Mouse (Mus musculus): ENCODE results near the gene Zfp663. TPM values are rescaled to one million over a fixed set of nuclear protein-coding genes. Genes with fewer than 3 reads are reported as not detected.

The Zfp663 gene
- polyA plus RNA-seq, 1 experiment from 2014 or later, result 10.4 TPM

GRCm38 (mm10) chr2:165396831-165397501, 28.4 kb upstream of the Zfp663 start:
- peaks cover 21% of the 10 kb centered on the region for H3K4me1 ChIP-seq (replicated peaks)
- 41% methylated on average over 20 of the region's 20 CpGs for WGBS

GRCm38 (mm10) chr2:165392156-165392555, 23.6 kb upstream of the Zfp663 start:
- 88% methylated on average over 4 of the region's 4 CpGs for WGBS
- H3K9ac ChIP-seq (replicated peaks), result no peak overlapping the region
- H3K4me3 ChIP-seq (replicated peaks), result no peak overlapping the region
- H3K9me3 ChIP-seq, result no peaks in the 10 kb centered on the region
- peaks cover 10% of the 10 kb centered on the region for H3K4me1 ChIP-seq (replicated peaks)
- no peaks in the 10 kb centered on the region for H3K27me3 ChIP-seq
- H3K36me3 ChIP-seq, result no peaks in the 10 kb centered on the region
- H3K27ac ChIP-seq, result no peak overlapping the region
- H3K4me2 ChIP-seq (replicated peaks), result no peak overlapping the region
- no peak for ATAC-seq

More at GRCm38 (mm10) chr2:165396831-165397501, 28.4 kb upstream of the Zfp663 start:
- Histone ChIP-seq H3K9me3 (no peaks in the 10 kb centered on the region), H3K4me2 (replicated peaks) (no peak overlapping the region), H3K36me3 (no peaks in the 10 kb centered on the region), H3K27ac (peak overlapping the region; percentile 47; the same call in 1 of the 2 replicates), H3K9ac (replicated peaks) (no peak overlapping the region; the same call in 1 of the 2 replicates), H3K4me3 (replicated peaks) (no peak overlapping the region), H3K27me3 (no peaks in the 10 kb centered on the region)
- ATAC-seq, result peak; percentile 39; the same call in 1 of the 2 replicates

- peaks cover 10% of the 10 kb centered on the region for H3K4me1 ChIP-seq (replicated peaks)
- no peak for ATAC-seq
- no peaks in the 10 kb centered on the region for H3K9me3 ChIP-seq
- H3K27ac ChIP-seq, result no peak overlapping the region
- no peak overlapping the region for H3K4me3 ChIP-seq (replicated peaks)
- H3K27me3 ChIP-seq, result no peaks in the 10 kb centered on the region
- WGBS, result 22% methylated on average over 8 of the region's 8 CpGs
- H3K4me2 ChIP-seq (replicated peaks), result no peak overlapping the region
- H3K36me3 ChIP-seq, result peaks cover 3% of the 10 kb centered on the region; the same call in 1 of the 2 replicates
- no peak overlapping the region for H3K9ac ChIP-seq (replicated peaks)
Measured at GRCm38 (mm10) chr2:165391561-165391960, 23.0 kb upstream of the Zfp663 start.

- no peaks in the 10 kb centered on the region for H3K9me3 ChIP-seq
- H3K4me3 ChIP-seq (replicated peaks), result no peak overlapping the region
- H3K36me3 ChIP-seq, result peaks cover 24% of the 10 kb centered on the region
- H3K27ac ChIP-seq, result no peak overlapping the region
- no peaks in the 10 kb centered on the region for H3K27me3 ChIP-seq
- H3K4me2 ChIP-seq (replicated peaks), result no peak overlapping the region
- 83% methylated on average over 6 of the region's 6 CpGs for WGBS
- ATAC-seq, result no peak
- H3K4me1 ChIP-seq (replicated peaks), result peaks cover 24% of the 10 kb centered on the region
- H3K9ac ChIP-seq (replicated peaks), result no peak overlapping the region
Measured at GRCm38 (mm10) chr2:165389299-165389952, 20.9 kb upstream of the Zfp663 start.

GRCm38 (mm10) chr2:165387844-165388495, 19.4 kb upstream of the Zfp663 start, which contains the start of gene Zfp334:
Gene Zfp334 (minus strand): TSS chr2:165388259.
- Histone ChIP-seq H3K4me3 (replicated peaks) (peak within 1 kb of the TSS; percentile 84), H3K9me3 (no peaks in the 10 kb centered on the region), H3K27me3 (no peaks in the 10 kb centered on the region), H3K9ac (replicated peaks) (peak within 1 kb of the TSS; percentile 91), H3K36me3 (peaks cover 38% of the 10 kb centered on the region), H3K4me2 (replicated peaks) (peak within 1 kb of the TSS; percentile 77), H3K4me1 (replicated peaks) (peaks cover 24% of the 10 kb centered on the region), H3K27ac (peak within 1 kb of the TSS; percentile 94)
- peak; percentile 95 for ATAC-seq
- WGBS, result under 1% methylated on average over 40 of the region's 40 CpGs

DNA sequence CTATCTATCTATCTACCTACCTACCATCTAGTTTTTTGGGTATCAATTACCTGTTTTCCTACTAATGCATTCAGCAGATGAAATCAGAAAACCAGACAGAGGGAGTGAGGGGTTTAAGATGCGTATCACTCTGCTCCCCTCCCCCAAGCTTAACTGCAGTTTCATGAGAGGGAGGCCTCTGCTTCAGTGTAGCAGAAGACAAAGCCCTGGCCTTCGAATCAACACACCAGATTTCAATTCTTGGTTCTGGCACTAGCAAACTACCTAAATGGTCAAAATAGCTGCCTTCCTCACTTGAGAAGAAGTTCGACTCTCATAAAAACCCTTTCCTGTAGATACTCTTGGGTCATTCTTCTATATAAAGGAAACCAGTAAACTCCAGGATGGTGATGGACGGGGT, 18.8 kb upstream of the Zfp663 start:
- peak overlapping the region; percentile 77 for H3K4me2 ChIP-seq (replicated peaks)
- peak overlapping the region; percentile 91 for H3K9ac ChIP-seq (replicated peaks)
- H3K4me1 ChIP-seq (replicated peaks), result peaks cover 24% of the 10 kb centered on the region
- H3K4me3 ChIP-seq (replicated peaks), result peak overlapping the region; percentile 84
- no peaks in the 10 kb centered on the region for H3K9me3 ChIP-seq
- 10% methylated on average over 4 of the region's 4 CpGs for WGBS
- peaks cover 44% of the 10 kb centered on the region for H3K36me3 ChIP-seq
- H3K27me3 ChIP-seq, result no peaks in the 10 kb centered on the region
- no peak for ATAC-seq
- H3K27ac ChIP-seq, result peak overlapping the region; percentile 94

GRCm38 (mm10) chr2:165380050-165380449, 11.5 kb upstream of the Zfp663 start:
- Histone ChIP-seq H3K9ac (replicated peaks) (no peak overlapping the region), H3K27me3 (no peaks in the 10 kb centered on the region), H3K9me3 (peaks cover 6% of the 10 kb centered on the region; the same call in 1 of the 2 replicates), H3K4me1 (replicated peaks) (peaks cover 21% of the 10 kb centered on the region), H3K36me3 (peaks cover 95% of the 10 kb centered on the region), H3K27ac (no peak overlapping the region), H3K4me2 (replicated peaks) (no peak overlapping the region), H3K4me3 (replicated peaks) (no peak overlapping the region)
- 96% methylated on average over 25 of the region's 25 CpGs for WGBS
- no peak for ATAC-seq

- H3K4me1 ChIP-seq (replicated peaks), result peaks cover 21% of the 10 kb centered on the region
- H3K36me3 ChIP-seq, result peaks cover 68% of the 10 kb centered on the region
- no peak overlapping the region for H3K9ac ChIP-seq (replicated peaks)
- no peak overlapping the region for H3K4me2 ChIP-seq (replicated peaks)
- ATAC-seq, result no peak
- H3K4me3 ChIP-seq (replicated peaks), result no peak overlapping the region
- H3K27ac ChIP-seq, result no peak overlapping the region
- 80% methylated on average over 4 of the region's 4 CpGs for WGBS
- H3K27me3 ChIP-seq, result no peaks in the 10 kb centered on the region
- peaks cover 3% of the 10 kb centered on the region; the same call in 1 of the 2 replicates for H3K9me3 ChIP-seq
Measured at GRCm38 (mm10) chr2:165376001-165376400, 7.5 kb upstream of the Zfp663 start.

DNA sequence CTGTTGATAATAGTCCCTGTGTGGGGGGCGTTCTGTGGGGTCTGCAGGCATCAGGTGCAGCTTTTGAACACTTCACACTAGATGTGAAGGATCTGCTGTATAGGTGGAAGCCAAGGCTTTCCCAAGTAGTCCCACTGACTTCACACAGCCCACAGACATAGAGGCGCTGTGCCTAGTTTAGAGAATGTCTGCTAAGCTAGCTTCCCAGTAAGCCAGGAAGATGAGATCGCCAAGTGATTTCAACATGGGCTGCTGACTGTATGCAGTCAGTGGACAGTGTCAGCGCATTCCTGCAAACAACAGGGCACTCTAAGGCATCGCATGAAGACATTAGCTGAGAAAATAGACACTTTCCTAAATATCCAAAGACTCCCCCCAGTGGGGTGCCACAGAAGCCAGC, 6.9 kb upstream of the Zfp663 start:
- ATAC-seq, result no peak
- no peak overlapping the region for H3K4me2 ChIP-seq (replicated peaks)
- peaks cover 63% of the 10 kb centered on the region for H3K36me3 ChIP-seq
- no peak overlapping the region for H3K4me3 ChIP-seq (replicated peaks)
- H3K9me3 ChIP-seq, result no peaks in the 10 kb centered on the region
- H3K27ac ChIP-seq, result no peak overlapping the region
- no peaks in the 10 kb centered on the region for H3K27me3 ChIP-seq
- peaks cover 21% of the 10 kb centered on the region for H3K4me1 ChIP-seq (replicated peaks)
- H3K9ac ChIP-seq (replicated peaks), result no peak overlapping the region
- WGBS, result 75% methylated on average over 5 of the region's 5 CpGs

- Histone ChIP-seq H3K9me3 (no peaks in the 10 kb centered on the region), H3K27ac (no peak overlapping the region), H3K4me2 (replicated peaks) (peak overlapping the region; percentile 15; the same call in 1 of the 2 replicates), H3K27me3 (no peaks in the 10 kb centered on the region), H3K36me3 (peaks cover 24% of the 10 kb centered on the region), H3K4me3 (replicated peaks) (no peak overlapping the region), H3K9ac (replicated peaks) (no peak overlapping the region), H3K4me1 (replicated peaks) (peaks cover 24% of the 10 kb centered on the region)
- ATAC-seq, result no peak
- WGBS, result 33% methylated on average over 3 of the region's 3 CpGs
Measured at GRCm38 (mm10) chr2:165371066-165371465, 2.5 kb upstream of the Zfp663 start.

DNA sequence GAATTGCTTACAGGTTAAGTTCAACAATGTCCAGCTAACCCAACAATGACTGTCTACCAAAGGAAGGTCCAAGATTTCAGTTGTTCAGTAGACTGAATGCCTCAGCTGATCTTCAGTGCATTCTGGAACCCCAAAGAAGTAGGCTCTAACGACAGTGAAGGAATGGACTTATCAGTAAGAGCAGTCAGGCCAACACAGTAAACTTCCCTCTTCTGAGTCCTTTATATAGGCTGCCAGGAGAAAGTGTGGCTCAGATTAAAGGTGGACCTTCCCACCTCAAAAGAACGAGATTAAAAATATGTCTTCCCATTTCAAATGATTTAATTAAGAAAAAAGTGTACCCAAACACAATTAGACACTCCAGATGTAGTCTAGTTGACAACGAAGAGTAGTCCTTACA, 1.8 kb upstream of the Zfp663 start:
- WGBS, result 83% methylated on average over 3 of the region's 3 CpGs
- no peaks in the 10 kb centered on the region for H3K9me3 ChIP-seq
- no peak for ATAC-seq

More for the DNA sequence above, 1.8 kb upstream of the Zfp663 start:
- peaks cover 17% of the 10 kb centered on the region for H3K36me3 ChIP-seq
- peaks cover 3% of the 10 kb centered on the region; the same call in 1 of the 2 replicates for H3K27me3 ChIP-seq
- no peak overlapping the region for H3K4me3 ChIP-seq (replicated peaks)
- H3K9ac ChIP-seq (replicated peaks), result no peak overlapping the region
- peaks cover 22% of the 10 kb centered on the region for H3K4me1 ChIP-seq (replicated peaks)
- H3K4me2 ChIP-seq (replicated peaks), result no peak overlapping the region
- no peak overlapping the region for H3K27ac ChIP-seq

Data from midbrain, embryonic 13.5 days (tissue).